Mouse (Mus musculus): ENCODE measurements around the gene Zfp931. TPM values are rescaled to one million over a fixed set of nuclear protein-coding genes. Genes with fewer than 3 reads are reported as not detected.

The Zfp931 gene
- polyA plus RNA-seq (2012; rRNA removed), result 8.2 and 8.3 TPM in 2 replicates

DNA sequence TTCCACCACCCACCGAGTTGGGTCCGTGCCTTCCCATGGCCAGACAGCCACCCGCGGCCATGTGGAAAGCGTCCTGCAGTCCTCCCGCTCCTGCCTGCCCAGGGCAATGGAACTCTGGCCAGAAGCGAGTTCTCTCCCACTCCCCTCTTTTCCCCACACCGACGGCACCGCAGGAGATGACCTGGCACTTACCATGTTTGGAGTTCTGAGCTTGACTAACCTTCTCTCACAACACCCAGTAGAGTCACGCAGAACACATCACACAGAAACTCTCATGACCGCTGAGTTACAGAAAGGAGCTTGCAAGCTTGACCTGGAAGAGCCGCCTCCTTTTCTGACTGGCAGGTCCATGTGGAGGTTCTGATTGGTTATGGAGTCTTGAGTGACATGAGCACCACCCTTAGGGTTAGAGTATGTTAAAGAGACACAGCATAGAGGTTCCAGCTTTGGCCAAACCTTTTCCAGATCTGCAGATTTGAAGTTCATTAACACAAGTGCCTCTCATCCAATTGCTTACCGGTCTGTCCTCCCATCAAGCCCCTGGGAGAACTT lies at the start of gene Zfp931:
Zfp931 (minus strand) TSS at position 311 of the 552 bp plus-strand sequence.

GRCm38 (mm10) chr2:178118801-178119560 lies 40.7 kb upstream of the Zfp931 start, which contains the start of gene Phactr3:
TSS of gene Phactr3 (plus strand) at chr2:178118975.

GRCm38 (mm10) chr2:178023011-178023611 lies 55.2 kb downstream of the Zfp931 start, which contains the start of gene Zfp971:
TSS of gene Zfp971 (plus strand) at chr2:178023284.

Other genes starting within 250 kb of the Zfp931 start
- 40.4 and 44.2 TPM in 2 replicates for gene Gm14325, start 238.1 kb downstream of the Zfp931 start, polyA plus RNA-seq (2012; rRNA removed)
- 1.7 and 2.5 TPM in 2 replicates for gene Gm14327, start 181.4 kb downstream of the Zfp931 start, polyA plus RNA-seq (2012; rRNA removed)
- gene Zfp972, start 152.9 kb downstream of the Zfp931 start, polyA plus RNA-seq (2012; rRNA removed), result 0.57 and 0.63 TPM in 2 replicates
- gene Gm14326, start 121.2 kb downstream of the Zfp931 start, polyA plus RNA-seq (2012; rRNA removed), result 8.4 and 8.7 TPM in 2 replicates
- 7.5 and 8.4 TPM in 2 replicates for gene Zfp971, start 55.2 kb downstream of the Zfp931 start, polyA plus RNA-seq (2012; rRNA removed)
- 46.1 and 53.0 TPM in 2 replicates for gene Phactr3, start 40.5 kb upstream of the Zfp931 start, polyA plus RNA-seq (2012; rRNA removed)

Measured in central nervous system, embryonic 14 days (tissue).